9 mouse cellular contexts compared by ENCODE assay signal in genomic region chr4:126620349-126620874, GRCm38 (mm10). TPM values are rescaled to one million over a fixed set of nuclear protein-coding genes. Genes with fewer than 3 reads are reported as not detected.
DNase-seq lines count a peak whose midpoint lies in the region; ATAC-seq and TF ChIP-seq lines count a peak whose summit lies in the region.
"Had no signal": no experiment of that assay in that cellular context is flagged by ENCODE, and none has a peak within 500 bp of the region (broad histone marks: within the 10 kb centered on the region; RNA-seq: fewer than 3 reads in every experiment).

No protein-coding gene starts in this region.

- peaks cover 44% of the 10 kb centered on the region for H3K27me3 ChIP-seq in kidney, embryonic 15.5 days
- no peaks in the 10 kb centered on the region for H3K27me3 ChIP-seq in kidney, adult 2 months (replicated peaks; ENCODE audit: control insufficient read depth, insufficient read depth, low read length)
- peaks cover 92% of the 10 kb centered on the region for H3K27me3 ChIP-seq in forebrain, embryonic 10.5 days (ENCODE audit: poor library complexity, severe bottlenecking)
- peaks cover 13% of the 10 kb centered on the region; the same call in 1 of the 2 replicates for H3K27me3 ChIP-seq in intestine, postnatal 0 days (replicated peaks; ENCODE audit: control insufficient read depth, insufficient read depth, low read length)
- H3K27me3 ChIP-seq in neural tube, embryonic 12.5 days (replicated peaks), result peaks cover 6% of the 10 kb centered on the region; the same call in 1 of the 2 replicates

- no peak for TF ChIP-seq CTCF in kidney, adult 2 months (conservative IDR thresholded peaks at IDR 0.05; ENCODE audit: insufficient read depth, insufficient read length, low read depth, low read length)
- no peak for TF ChIP-seq CTCF in intestine, postnatal 0 days (IDR thresholded peaks at IDR 0.05; ENCODE audit: low read depth)

- TF ChIP-seq POLR2A in kidney, adult 2 months (IDR thresholded peaks at IDR 0.05; ENCODE audit: low read depth, low read length), result no peak

- peak overlapping the region; percentile 67 for H3K4me2 ChIP-seq in kidney, embryonic 15.5 days
- peak overlapping the region; percentile 61 for H3K4me2 ChIP-seq in intestine, postnatal 0 days (replicated peaks; ENCODE audit: low read depth)
- H3K4me2 ChIP-seq in neural tube, embryonic 12.5 days (replicated peaks), result peak overlapping the region; percentile 65

- peaks cover 9% of the 10 kb centered on the region for H3K4me1 ChIP-seq in kidney, embryonic 15.5 days
- no peaks in the 10 kb centered on the region for H3K4me1 ChIP-seq in kidney, adult 2 months (ENCODE audit: control insufficient read depth, insufficient read depth, low read length)
- peaks cover 18% of the 10 kb centered on the region for H3K4me1 ChIP-seq in forebrain, embryonic 10.5 days
- no peaks in the 10 kb centered on the region for H3K4me1 ChIP-seq in intestine, postnatal 0 days (replicated peaks; ENCODE audit: control insufficient read depth, insufficient read depth, low read length)
- peaks cover 11% of the 10 kb centered on the region; the same call in 1 of the 2 replicates for H3K4me1 ChIP-seq in neural tube, embryonic 12.5 days

- H3K9me3 ChIP-seq in kidney, embryonic 15.5 days (replicated peaks), result no peaks in the 10 kb centered on the region
- H3K9me3 ChIP-seq in forebrain, embryonic 10.5 days, result no peaks in the 10 kb centered on the region
- H3K9me3 ChIP-seq in intestine, postnatal 0 days (ENCODE audit: control insufficient read depth), result no peaks in the 10 kb centered on the region
- H3K9me3 ChIP-seq in neural tube, embryonic 12.5 days, result no peaks in the 10 kb centered on the region

- intact Hi-C loops in left cerebral cortex, postnatal 25 days (cut with DNase I), result no loop called here

- peak overlapping the region; percentile 39 for H3K4me3 ChIP-seq in kidney, embryonic 15.5 days (replicated peaks)
- H3K4me3 ChIP-seq in kidney, adult 2 months (ENCODE audit: insufficient read depth, low read depth, low read length), result no peak overlapping the region
- H3K4me3 ChIP-seq in forebrain, embryonic 10.5 days, result peak overlapping the region; percentile 44
- H3K4me3 ChIP-seq in intestine, postnatal 0 days (ENCODE audit: low read depth, low read length), result no peak overlapping the region
- peak overlapping the region; percentile 27 for H3K4me3 ChIP-seq in neural tube, embryonic 12.5 days

- peak overlapping the region; percentile 30; the same call in 1 of the 2 replicates for H3K9ac ChIP-seq in kidney, embryonic 15.5 days
- no peak overlapping the region for H3K9ac ChIP-seq in intestine, postnatal 0 days (ENCODE audit: low read depth, low read length)
- H3K9ac ChIP-seq in neural tube, embryonic 12.5 days, result peak overlapping the region; percentile 55

- H3K27ac ChIP-seq in kidney, embryonic 15.5 days, result no peak overlapping the region
- H3K27ac ChIP-seq in kidney, adult 2 months (ENCODE audit: insufficient read depth, low read depth, low read length), result no peak overlapping the region
- peak overlapping the region; percentile 87 for H3K27ac ChIP-seq in forebrain, embryonic 10.5 days
- no peak overlapping the region for H3K27ac ChIP-seq in intestine, postnatal 0 days (ENCODE audit: low read depth, low read length)
- H3K27ac ChIP-seq in neural tube, embryonic 12.5 days, result peak overlapping the region; percentile 67; the same call in 1 of the 2 replicates

- ATAC-seq in kidney, embryonic 15.5 days (replicated peaks; ENCODE audit: low FRiP score), result no peak
- no peak for ATAC-seq in intestine, postnatal 0 days
- ATAC-seq in neural tube, embryonic 12.5 days (ENCODE audit: low FRiP score, low read depth), result peak; percentile 30; the same call in 1 of the 2 replicates

- no peak for DNase-seq in kidney, adult 2 months
- DNase-seq in forebrain, embryonic 10.5 days (ENCODE audit: extremely low spot score, low spot score), result peak; percentile 29
- no peak for DNase-seq in cerebellum, adult 8-10 months
- DNase-seq in left cerebral cortex, postnatal 25 days (ENCODE audit: low spot score in 2 of 2), result no peak
- DNase-seq in ovary, postnatal 36 days (ENCODE audit: low spot score), result no peak
- DNase-seq: layer of hippocampus, adult 9-11 months had no signal

- H3K36me3 ChIP-seq in kidney, embryonic 15.5 days, result no peaks in the 10 kb centered on the region
- no peaks in the 10 kb centered on the region for H3K36me3 ChIP-seq in kidney, adult 2 months (ENCODE audit: control insufficient read depth, insufficient read depth, low read length)
- no peaks in the 10 kb centered on the region for H3K36me3 ChIP-seq in forebrain, embryonic 10.5 days (replicated peaks)
- no peaks in the 10 kb centered on the region for H3K36me3 ChIP-seq in intestine, postnatal 0 days (ENCODE audit: control insufficient read depth, insufficient read depth)
- no peaks in the 10 kb centered on the region for H3K36me3 ChIP-seq in neural tube, embryonic 12.5 days

- 23% methylated on average over 13 of the region's 13 CpGs for WGBS in kidney, embryonic 15.5 days
- 28% methylated on average over 13 of the region's 13 CpGs for whole genome bisulfite sequencing in kidney, adult 2 months
- 25% methylated on average over 13 of the region's 13 CpGs for WGBS in forebrain, embryonic 10.5 days
- 25% methylated on average over 13 of the region's 13 CpGs for WGBS in intestine, postnatal 0 days
- 23% methylated on average over 13 of the region's 13 CpGs for WGBS in neural tube, embryonic 12.5 days

RNA-seq across cellular contexts. Expression of gene 5730409E04Rik, which starts 10.8 kb away (rescaled TPM):
- 1.6 and 2.2 TPM in 2 replicates for polyA plus RNA-seq in kidney, embryonic 15.5 days (2015; fragmentation: Nextera tagmentation; extraction: Ambion mirVana)
- polyA plus RNA-seq in kidney, adult 2 months (2012; rRNA removed), result 6.9 and 7.5 TPM in 2 replicates
- polyA plus RNA-seq in forebrain, embryonic 10.5 days (2016; fragmentation: Nextera tagmentation; extraction: Ambion mirVana), result 0.94 and 1.3 TPM in 2 replicates
- 1.2 and 1.4 TPM in 2 replicates for polyA plus RNA-seq in intestine, postnatal 0 days (2015; fragmentation: Nextera tagmentation; extraction: Ambion mirVana)
- polyA plus RNA-seq in neural tube, embryonic 12.5 days (2016; fragmentation: Nextera tagmentation; extraction: Ambion mirVana), result 2.2 and 3.9 TPM in 2 replicates
- total RNA-seq in left cerebral cortex, postnatal 25 days (2021), result 10 to 100 TPM; 74.8 to 76.0 TPM

RNA-seq across cellular contexts. Expression of gene Psmb2, which starts 57.0 kb away (rescaled TPM):
- 457 and 491 TPM in 2 replicates for polyA plus RNA-seq in kidney, embryonic 15.5 days (2015; fragmentation: Nextera tagmentation; extraction: Ambion mirVana)
- polyA plus RNA-seq in kidney, adult 2 months (2012; rRNA removed), result 180 and 189 TPM in 2 replicates
- 588 and 605 TPM in 2 replicates for polyA plus RNA-seq in forebrain, embryonic 10.5 days (2016; fragmentation: Nextera tagmentation; extraction: Ambion mirVana)
- polyA plus RNA-seq in intestine, postnatal 0 days (2015; fragmentation: Nextera tagmentation; extraction: Ambion mirVana), result 358 and 381 TPM in 2 replicates
- 448 and 479 TPM in 2 replicates for polyA plus RNA-seq in neural tube, embryonic 12.5 days (2016; fragmentation: Nextera tagmentation; extraction: Ambion mirVana)
- 10 to 100 TPM; 92.5 to 93.7 TPM for total RNA-seq in left cerebral cortex, postnatal 25 days (2021)

Comparison
In these comparisons a context has a peak if more than half of its experiments do, and no peak if none do; other contexts are left out.
1. H3K4me3 ChIP-seq: peak in kidney, embryonic 15.5 days (single experiment), forebrain, embryonic 10.5 days (single experiment) and neural tube, embryonic 12.5 days (single experiment); none in kidney, adult 2 months (single experiment) and intestine, postnatal 0 days (single experiment).
2. H3K27ac ChIP-seq: peak in forebrain, embryonic 10.5 days (single experiment) and neural tube, embryonic 12.5 days (single experiment); none in kidney, embryonic 15.5 days (single experiment), kidney, adult 2 months (single experiment) and intestine, postnatal 0 days (single experiment).
3. Peak in every context shown above with its lines, with median percentiles within 50 percentile points of each other: H3K4me2 ChIP-seq.